Comparison of ENCODE assay signal across 8 mouse cellular contexts in genomic region chr11:71005046-71005445, GRCm38 (mm10). TPM values are rescaled to one million over a fixed set of nuclear protein-coding genes. Genes with fewer than 3 reads are reported as not detected.
DNase-seq lines count a peak whose midpoint lies in the region; ATAC-seq and TF ChIP-seq lines count a peak whose summit lies in the region.

No protein-coding gene starts in this region.

- 28% methylated on average over 5 of the region's 5 CpGs for WGBS in lung, adult 2 months
- WGBS in embryonic facial prominence, embryonic 12.5 days = 53% methylated on average over 5 of the region's 5 CpGs
- 61% methylated on average over 5 of the region's 5 CpGs for WGBS in intestine, embryonic 14.5 days
- WGBS in neural tube, embryonic 12.5 days = 69% methylated on average over 5 of the region's 5 CpGs

- ATAC-seq in embryonic facial prominence, embryonic 12.5 days (ENCODE audit: insufficient number of reproducible peaks, insufficient read depth, low FRiP score, low TSS enrichment) = no peak
- no peak for ATAC-seq in intestine, embryonic 14.5 days (replicated peaks; ENCODE audit: low FRiP score, low TSS enrichment, low read depth)
- ATAC-seq in neural tube, embryonic 12.5 days (ENCODE audit: low FRiP score, low read depth) = no peak

- no peak for DNase-seq in lung, adult 2 months
- no peak for DNase-seq in lung, postnatal 36 days
- DNase-seq in intestine, embryonic 14.5 days (ENCODE audit: low spot score) = peak; percentile 52
- no peak for DNase-seq in natural killer cell, adult 2 months (ENCODE audit: low spot score in 2 of 2)
- DNase-seq in right cerebral cortex, postnatal 25 days = no peak
- DNase-seq in lung, postnatal 25 days (ENCODE audit: low spot score) = no peak

- H3K9ac ChIP-seq in embryonic facial prominence, embryonic 12.5 days = no peak overlapping the region
- H3K9ac ChIP-seq in intestine, embryonic 14.5 days (ENCODE audit: low read length) = peak overlapping the region; percentile 35
- H3K9ac ChIP-seq in neural tube, embryonic 12.5 days = 0 out of 2 replicates have a peak overlapping the region, but pooled peaks have one; percentile 17

- peaks cover 10% of the 10 kb centered on the region for H3K4me1 ChIP-seq in lung, adult 2 months (ENCODE audit: control insufficient read depth, insufficient read depth, low read length)
- peaks cover 11% of the 10 kb centered on the region for H3K4me1 ChIP-seq in embryonic facial prominence, embryonic 12.5 days
- peaks cover 12% of the 10 kb centered on the region for H3K4me1 ChIP-seq in intestine, embryonic 14.5 days (replicated peaks; ENCODE audit: control insufficient read depth, insufficient read depth, low read length)
- H3K4me1 ChIP-seq in neural tube, embryonic 12.5 days = peaks cover 12% of the 10 kb centered on the region

- H3K27ac ChIP-seq in embryonic facial prominence, embryonic 12.5 days = no peak overlapping the region
- no peak overlapping the region for H3K27ac ChIP-seq in intestine, embryonic 14.5 days (ENCODE audit: low read depth)
- H3K27ac ChIP-seq in neural tube, embryonic 12.5 days = no peak overlapping the region

- no peak for TF ChIP-seq CTCF in lung, adult 2 months (IDR thresholded peaks at IDR 0.05; ENCODE audit: insufficient read depth, low read length)

- H3K4me2 ChIP-seq in embryonic facial prominence, embryonic 12.5 days (replicated peaks) = peak overlapping the region; percentile 83
- peak overlapping the region; percentile 58 for H3K4me2 ChIP-seq in intestine, embryonic 14.5 days (ENCODE audit: low read length)
- H3K4me2 ChIP-seq in neural tube, embryonic 12.5 days (replicated peaks) = peak overlapping the region; percentile 81

- H3K4me3 ChIP-seq in lung, adult 2 months (replicated peaks; ENCODE audit: extremely low read depth, low read depth, low read length) = peak overlapping the region; percentile 75
- peak overlapping the region; percentile 86 for H3K4me3 ChIP-seq in embryonic facial prominence, embryonic 12.5 days
- peak overlapping the region; percentile 92 for H3K4me3 ChIP-seq in intestine, embryonic 14.5 days (ENCODE audit: low read depth, low read length)
- no peak overlapping the region for H3K4me3 ChIP-seq in neural tube, embryonic 12.5 days

- H3K27me3 ChIP-seq in embryonic facial prominence, embryonic 12.5 days = no peaks in the 10 kb centered on the region
- no peaks in the 10 kb centered on the region for H3K27me3 ChIP-seq in intestine, embryonic 14.5 days (replicated peaks; ENCODE audit: control insufficient read depth, insufficient read depth, low read length)
- H3K27me3 ChIP-seq in neural tube, embryonic 12.5 days (replicated peaks) = no peaks in the 10 kb centered on the region

- no peak for TF ChIP-seq POLR2A in lung, adult 2 months (IDR thresholded peaks at IDR 0.05; ENCODE audit: borderline replicate concordance, extremely low read depth, low read depth, low read length)

- H3K9me3 ChIP-seq in embryonic facial prominence, embryonic 12.5 days = no peaks in the 10 kb centered on the region
- H3K9me3 ChIP-seq in intestine, embryonic 14.5 days (ENCODE audit: control insufficient read depth, low read length) = no peaks in the 10 kb centered on the region
- H3K9me3 ChIP-seq in neural tube, embryonic 12.5 days = no peaks in the 10 kb centered on the region

- peaks cover 17% of the 10 kb centered on the region for H3K36me3 ChIP-seq in embryonic facial prominence, embryonic 12.5 days
- H3K36me3 ChIP-seq in intestine, embryonic 14.5 days (ENCODE audit: control insufficient read depth, insufficient read depth, low read length) = peaks cover 36% of the 10 kb centered on the region
- H3K36me3 ChIP-seq in neural tube, embryonic 12.5 days = peaks cover 16% of the 10 kb centered on the region

RNA-seq across cellular contexts. Expression of gene Dhx33, which starts 0.8 kb away (rescaled TPM):
- 16.3 and 20.5 TPM in 2 replicates for polyA plus RNA-seq in lung, adult 2 months (2012; rRNA removed)
- 27.2 TPM in 2 replicates for polyA plus RNA-seq in embryonic facial prominence, embryonic 12.5 days (2016; fragmentation: Nextera tagmentation; extraction: Ambion mirVana)
- 23.0 and 24.4 TPM in 2 replicates for polyA plus RNA-seq in intestine, embryonic 14.5 days (2014; fragmentation: Nextera tagmentation; extraction: Ambion mirVana)
- 17.3 and 18.0 TPM in 2 replicates for polyA plus RNA-seq in neural tube, embryonic 12.5 days (2016; fragmentation: Nextera tagmentation; extraction: Ambion mirVana)

RNA-seq across cellular contexts. Expression of gene Mis12, which starts 14.4 kb away (rescaled TPM):
- 3.2 and 5.1 TPM in 2 replicates for polyA plus RNA-seq in lung, adult 2 months (2012; rRNA removed)
- 57.5 and 58.0 TPM in 2 replicates for polyA plus RNA-seq in embryonic facial prominence, embryonic 12.5 days (2016; fragmentation: Nextera tagmentation; extraction: Ambion mirVana)
- polyA plus RNA-seq in intestine, embryonic 14.5 days (2014; fragmentation: Nextera tagmentation; extraction: Ambion mirVana) = 28.5 and 32.0 TPM in 2 replicates
- 43.3 and 45.0 TPM in 2 replicates for polyA plus RNA-seq in neural tube, embryonic 12.5 days (2016; fragmentation: Nextera tagmentation; extraction: Ambion mirVana)

RNA-seq across cellular contexts. Expression of gene Derl2, which starts 14.6 kb away (rescaled TPM):
- 9.0 and 15.5 TPM in 2 replicates for polyA plus RNA-seq in lung, adult 2 months (2012; rRNA removed)
- 42.1 and 44.0 TPM in 2 replicates for polyA plus RNA-seq in embryonic facial prominence, embryonic 12.5 days (2016; fragmentation: Nextera tagmentation; extraction: Ambion mirVana)
- 41.7 and 42.9 TPM in 2 replicates for polyA plus RNA-seq in intestine, embryonic 14.5 days (2014; fragmentation: Nextera tagmentation; extraction: Ambion mirVana)
- polyA plus RNA-seq in neural tube, embryonic 12.5 days (2016; fragmentation: Nextera tagmentation; extraction: Ambion mirVana) = 38.1 and 39.5 TPM in 2 replicates

RNA-seq across cellular contexts. Expression of gene C1qbp, which starts 22.2 kb away (rescaled TPM):
- 50.9 and 94.1 TPM in 2 replicates for polyA plus RNA-seq in lung, adult 2 months (2012; rRNA removed)
- 254 and 255 TPM in 2 replicates for polyA plus RNA-seq in embryonic facial prominence, embryonic 12.5 days (2016; fragmentation: Nextera tagmentation; extraction: Ambion mirVana)
- 317 and 333 TPM in 2 replicates for polyA plus RNA-seq in intestine, embryonic 14.5 days (2014; fragmentation: Nextera tagmentation; extraction: Ambion mirVana)
- polyA plus RNA-seq in neural tube, embryonic 12.5 days (2016; fragmentation: Nextera tagmentation; extraction: Ambion mirVana) = 210 and 223 TPM in 2 replicates

RNA-seq across cellular contexts. Expression of gene 6330403K07Rik, which starts 28.3 kb away (rescaled TPM):
- polyA plus RNA-seq in lung, adult 2 months (2012; rRNA removed) = 1.5 and 1.7 TPM in 2 replicates
- polyA plus RNA-seq in embryonic facial prominence, embryonic 12.5 days (2016; fragmentation: Nextera tagmentation; extraction: Ambion mirVana) = 270 and 273 TPM in 2 replicates
- 44.1 and 50.1 TPM in 2 replicates for polyA plus RNA-seq in intestine, embryonic 14.5 days (2014; fragmentation: Nextera tagmentation; extraction: Ambion mirVana)
- polyA plus RNA-seq in neural tube, embryonic 12.5 days (2016; fragmentation: Nextera tagmentation; extraction: Ambion mirVana) = 399 and 411 TPM in 2 replicates
